Mouse (Mus musculus): ENCODE measurements at regions not wholly inside any gene's neighbourhood (a gene's known extent, or its start where the extent isn't known, plus 50 kb on each side); places are given as distances from the start of the nearest gene placed in this dataset.

GRCm38 (mm10) chr9:43934012-43934690 lies 109.0 kb upstream of the Thy1 start:
- Histone ChIP-seq H3K27ac (ENCODE audit: low read depth, low read length) (no peak overlapping the region), H3K9ac (ENCODE audit: low read length) (no peak overlapping the region), H3K4me2 (ENCODE audit: low read depth, low read length, severe bottlenecking) (no peak overlapping the region), H3K27me3 (ENCODE audit: control insufficient read depth, insufficient read depth, low read length) (peaks cover 4% of the 10 kb centered on the region; the same call in 1 of the 2 replicates), H3K36me3 (ENCODE audit: control insufficient read depth, insufficient read depth, low read length) (no peaks in the 10 kb centered on the region), H3K9me3 (ENCODE audit: control insufficient read depth, low read length) (no peaks in the 10 kb centered on the region), H3K4me3 (ENCODE audit: low read depth, low read length) (no peak overlapping the region), H3K4me1 (replicated peaks; ENCODE audit: control insufficient read depth, insufficient read depth, low read length) (peaks cover 25% of the 10 kb centered on the region)
- 23% methylated on average over 18 of the region's 18 CpGs for WGBS
- DNase-seq (ENCODE audit: low spot score) (no peak), ATAC-seq (replicated peaks; ENCODE audit: low FRiP score) (peak; percentile 25)

DNA sequence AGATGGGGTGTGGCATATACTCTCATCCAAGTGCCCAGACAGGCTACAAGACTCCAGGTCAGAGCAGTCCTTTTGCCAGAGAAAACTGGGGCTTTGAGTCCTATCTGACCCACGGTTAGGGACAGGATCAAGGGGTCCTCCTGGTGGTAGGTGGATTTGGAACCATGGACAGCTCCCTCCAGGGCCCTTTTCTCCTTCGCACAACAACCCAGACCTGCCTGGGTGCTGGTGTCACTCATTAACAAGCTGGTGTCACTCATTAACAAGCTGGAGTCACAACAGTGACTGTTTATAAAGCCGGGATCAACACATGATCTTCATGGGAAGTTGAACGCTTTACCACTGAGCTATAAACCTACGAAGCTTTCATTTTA lies 108.5 kb upstream of the Thy1 start:
- Histone ChIP-seq H3K9me3 (ENCODE audit: control insufficient read depth, low read length) (no peaks in the 10 kb centered on the region), H3K27me3 (ENCODE audit: control insufficient read depth, insufficient read depth, low read length) (peaks cover 4% of the 10 kb centered on the region; the same call in 1 of the 2 replicates), H3K36me3 (ENCODE audit: control insufficient read depth, insufficient read depth, low read length) (no peaks in the 10 kb centered on the region), H3K9ac (ENCODE audit: low read length) (no peak overlapping the region), H3K4me1 (replicated peaks; ENCODE audit: control insufficient read depth, insufficient read depth, low read length) (peaks cover 24% of the 10 kb centered on the region), H3K4me2 (ENCODE audit: low read depth, low read length, severe bottlenecking) (no peak overlapping the region), H3K4me3 (ENCODE audit: low read depth, low read length) (no peak overlapping the region), H3K27ac (ENCODE audit: low read depth, low read length) (no peak overlapping the region)
- DNase-seq (ENCODE audit: low spot score) (no peak), ATAC-seq (replicated peaks; ENCODE audit: low FRiP score) (no peak)
- 23% methylated on average over 5 of the region's 5 CpGs for whole genome bisulfite sequencing

DNA sequence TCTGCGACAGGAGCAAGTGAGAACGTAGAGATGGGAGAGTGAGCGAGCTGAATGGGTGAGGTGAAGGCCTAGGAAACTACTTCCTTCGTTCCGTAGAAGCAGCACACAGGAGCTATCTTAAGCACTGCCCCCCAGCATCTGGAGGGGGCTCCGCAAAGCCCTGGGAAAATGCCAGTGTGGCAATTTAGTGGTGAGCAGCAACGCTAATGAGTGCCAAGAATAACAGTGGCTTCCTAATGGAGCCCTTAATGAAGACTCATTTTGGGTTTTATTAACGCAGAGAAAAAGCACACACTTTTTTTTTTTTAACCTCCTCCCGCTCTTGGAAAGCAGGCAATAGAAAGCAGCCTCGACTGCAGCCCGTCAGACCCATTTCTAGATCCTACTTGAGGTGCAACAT lies 103.8 kb upstream of the Thy1 start:
- ATAC-seq (replicated peaks; ENCODE audit: low FRiP score) = no peak
- no peak overlapping the region for H3K4me2 ChIP-seq (ENCODE audit: low read depth, low read length, severe bottlenecking)
- no peaks in the 10 kb centered on the region for H3K36me3 ChIP-seq (ENCODE audit: control insufficient read depth, insufficient read depth, low read length)
- 63% methylated on average over 11 of the region's 11 CpGs for WGBS
- H3K27ac ChIP-seq (ENCODE audit: low read depth, low read length) = no peak overlapping the region
- H3K4me3 ChIP-seq (ENCODE audit: low read depth, low read length) = no peak overlapping the region
- H3K4me1 ChIP-seq (replicated peaks; ENCODE audit: control insufficient read depth, insufficient read depth, low read length) = peaks cover 8% of the 10 kb centered on the region; the same call in 1 of the 2 replicates
- no peaks in the 10 kb centered on the region for H3K9me3 ChIP-seq (ENCODE audit: control insufficient read depth, low read length)
- peaks cover 2% of the 10 kb centered on the region; the same call in 1 of the 2 replicates for H3K27me3 ChIP-seq (ENCODE audit: control insufficient read depth, insufficient read depth, low read length)
- DNase-seq (ENCODE audit: low spot score) = no peak
- no peak overlapping the region for H3K9ac ChIP-seq (ENCODE audit: low read length)

- H3K27me3 ChIP-seq (ENCODE audit: control insufficient read depth, insufficient read depth, low read length) = no peaks in the 10 kb centered on the region; the same call in 1 of the 2 replicates
- H3K27ac ChIP-seq (ENCODE audit: low read depth, low read length) = no peak overlapping the region
- H3K9me3 ChIP-seq (ENCODE audit: control insufficient read depth, low read length) = no peaks in the 10 kb centered on the region
- 88% methylated on average over 5 of the region's 5 CpGs for WGBS
- no peak for ATAC-seq (replicated peaks; ENCODE audit: low FRiP score)
- no peaks in the 10 kb centered on the region for H3K36me3 ChIP-seq (ENCODE audit: control insufficient read depth, insufficient read depth, low read length)
- H3K4me3 ChIP-seq (ENCODE audit: low read depth, low read length) = no peak overlapping the region
- H3K9ac ChIP-seq (ENCODE audit: low read length) = no peak overlapping the region
- H3K4me1 ChIP-seq (replicated peaks; ENCODE audit: control insufficient read depth, insufficient read depth, low read length) = 0 out of 2 replicates have a peak, but pooled peaks cover 4% of the 10 kb centered on the region
- no peak for DNase-seq (ENCODE audit: low spot score)
- H3K4me2 ChIP-seq (ENCODE audit: low read depth, low read length, severe bottlenecking) = no peak overlapping the region
These were observed 101.0 kb upstream of the Thy1 start for GRCm38 (mm10) chr9:43942147-43942546.

DNA sequence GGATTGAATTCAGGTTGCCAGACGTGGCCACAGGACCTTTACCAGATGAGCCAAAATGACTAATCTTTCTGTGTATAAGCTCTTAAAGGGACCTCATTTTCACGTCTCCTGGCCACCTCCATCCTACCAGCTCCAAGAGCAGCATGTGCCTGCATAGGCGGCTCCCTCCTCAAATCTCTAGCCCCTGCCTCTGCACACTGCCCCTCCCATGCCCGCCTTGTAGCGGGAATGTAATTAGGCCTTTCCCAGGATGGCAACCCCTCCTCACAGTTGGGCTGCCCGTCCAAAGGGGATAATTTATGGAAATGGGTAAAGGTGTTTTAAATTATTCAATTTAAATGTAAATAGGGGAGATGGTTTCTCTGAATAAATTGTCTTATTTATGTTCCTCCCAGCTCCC lies 99.7 kb upstream of the Thy1 start:
- H3K27ac ChIP-seq (ENCODE audit: low read depth, low read length) = no peak overlapping the region
- no peak overlapping the region for H3K4me3 ChIP-seq (ENCODE audit: low read depth, low read length)
- DNase-seq (ENCODE audit: low spot score) (no peak), ATAC-seq (replicated peaks; ENCODE audit: low FRiP score) (no peak)
- H3K9me3 ChIP-seq (ENCODE audit: control insufficient read depth, low read length) = no peaks in the 10 kb centered on the region
- H3K36me3 ChIP-seq (ENCODE audit: control insufficient read depth, insufficient read depth, low read length) = no peaks in the 10 kb centered on the region
- no peak overlapping the region for H3K4me2 ChIP-seq (ENCODE audit: low read depth, low read length, severe bottlenecking)
- 0 out of 2 replicates have a peak, but pooled peaks cover 4% of the 10 kb centered on the region for H3K4me1 ChIP-seq (replicated peaks; ENCODE audit: control insufficient read depth, insufficient read depth, low read length)
- H3K9ac ChIP-seq (ENCODE audit: low read length) = no peak overlapping the region; the same call in 1 of the 2 replicates
- 26% methylated on average over 6 of the region's 6 CpGs for WGBS
- no peaks in the 10 kb centered on the region; the same call in 1 of the 2 replicates for H3K27me3 ChIP-seq (ENCODE audit: control insufficient read depth, insufficient read depth, low read length)

- no peaks in the 10 kb centered on the region; the same call in 1 of the 2 replicates for H3K27me3 ChIP-seq (ENCODE audit: control insufficient read depth, insufficient read depth, low read length)
- H3K4me1 ChIP-seq (replicated peaks; ENCODE audit: control insufficient read depth, insufficient read depth, low read length) = no peaks in the 10 kb centered on the region
- DNase-seq (ENCODE audit: low spot score) = no peak
- H3K36me3 ChIP-seq (ENCODE audit: control insufficient read depth, insufficient read depth, low read length) = no peaks in the 10 kb centered on the region
- no peak for ATAC-seq (replicated peaks; ENCODE audit: low FRiP score)
- no peak overlapping the region for H3K4me2 ChIP-seq (ENCODE audit: low read depth, low read length, severe bottlenecking)
- H3K4me3 ChIP-seq (ENCODE audit: low read depth, low read length) = no peak overlapping the region
- WGBS = 81% methylated on average over 13 of the region's 13 CpGs
- no peak overlapping the region for H3K9ac ChIP-seq (ENCODE audit: low read length)
- no peak overlapping the region for H3K27ac ChIP-seq (ENCODE audit: low read depth, low read length)
- no peaks in the 10 kb centered on the region for H3K9me3 ChIP-seq (ENCODE audit: control insufficient read depth, low read length)
These were observed 98.1 kb upstream of the Thy1 start for GRCm38 (mm10) chr9:43944816-43945741.

DNA sequence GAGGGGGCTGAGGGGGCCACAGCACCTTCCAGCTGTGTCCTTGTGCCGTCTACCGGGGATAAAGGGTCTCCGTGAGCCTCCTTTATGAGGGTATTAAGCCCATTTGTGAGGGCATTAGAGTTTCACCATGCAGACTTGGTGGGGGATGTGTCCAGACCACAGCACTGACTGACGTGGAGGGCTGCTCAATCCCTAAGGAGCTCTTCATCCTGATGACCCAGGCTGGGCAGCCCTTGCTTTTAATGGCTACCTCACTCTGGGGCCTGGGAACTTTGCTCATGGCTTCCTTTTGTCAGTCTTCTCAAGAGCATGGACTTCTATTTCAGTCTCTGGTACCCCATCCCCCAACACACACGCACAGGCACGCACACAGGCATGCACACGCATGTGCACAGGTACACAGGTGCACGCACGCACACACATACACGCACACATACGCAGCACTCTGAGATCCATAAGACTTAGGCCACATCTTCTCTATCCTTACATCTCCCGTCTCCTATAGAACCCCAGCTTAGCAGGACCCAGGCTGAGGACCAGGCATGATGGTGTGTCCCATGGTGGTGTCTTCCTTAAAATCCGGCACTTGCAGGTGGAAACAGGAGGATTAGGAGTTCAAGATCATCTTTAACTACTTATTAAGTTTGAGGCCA lies 97.1 kb upstream of the Thy1 start:
- Histone ChIP-seq H3K4me3 (ENCODE audit: low read depth, low read length) (no peak overlapping the region), H3K9ac (ENCODE audit: low read length) (no peak overlapping the region), H3K9me3 (ENCODE audit: control insufficient read depth, low read length) (no peaks in the 10 kb centered on the region), H3K36me3 (ENCODE audit: control insufficient read depth, insufficient read depth, low read length) (no peaks in the 10 kb centered on the region), H3K27ac (ENCODE audit: low read depth, low read length) (no peak overlapping the region), H3K27me3 (ENCODE audit: control insufficient read depth, insufficient read depth, low read length) (no peaks in the 10 kb centered on the region), H3K4me2 (ENCODE audit: low read depth, low read length, severe bottlenecking) (no peak overlapping the region), H3K4me1 (replicated peaks; ENCODE audit: control insufficient read depth, insufficient read depth, low read length) (no peaks in the 10 kb centered on the region)
- WGBS = 73% methylated on average over 13 of the region's 13 CpGs
- DNase-seq (ENCODE audit: low spot score) = no peak
- no peak for ATAC-seq (replicated peaks; ENCODE audit: low FRiP score)

DNA sequence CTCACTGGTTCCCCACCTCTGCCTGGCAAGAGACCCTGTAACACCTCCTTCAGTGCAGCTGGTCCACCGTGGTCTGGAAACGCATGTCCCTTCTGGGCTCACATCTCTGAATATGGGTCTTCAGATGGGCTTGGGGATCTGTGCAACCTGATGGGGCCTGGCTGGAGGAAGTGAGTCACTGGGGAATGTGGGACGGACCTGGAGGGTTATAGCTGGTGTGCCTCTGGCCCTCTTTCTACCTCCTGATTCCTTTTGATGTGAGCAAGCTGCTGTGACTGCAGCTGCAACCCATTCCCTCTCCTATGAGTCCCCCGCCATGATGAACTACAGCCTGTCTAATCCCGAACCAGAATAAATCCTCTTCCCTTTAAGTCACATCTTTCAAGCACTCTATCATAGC lies 96.1 kb upstream of the Thy1 start:
- Histone ChIP-seq H3K4me2 (ENCODE audit: low read depth, low read length, severe bottlenecking) (no peak overlapping the region), H3K9ac (ENCODE audit: low read length) (no peak overlapping the region), H3K27ac (ENCODE audit: low read depth, low read length) (no peak overlapping the region), H3K27me3 (ENCODE audit: control insufficient read depth, insufficient read depth, low read length) (no peaks in the 10 kb centered on the region), H3K4me3 (ENCODE audit: low read depth, low read length) (no peak overlapping the region), H3K9me3 (ENCODE audit: control insufficient read depth, low read length) (no peaks in the 10 kb centered on the region), H3K4me1 (replicated peaks; ENCODE audit: control insufficient read depth, insufficient read depth, low read length) (no peaks in the 10 kb centered on the region), H3K36me3 (ENCODE audit: control insufficient read depth, insufficient read depth, low read length) (no peaks in the 10 kb centered on the region)
- ATAC-seq (replicated peaks; ENCODE audit: low FRiP score) (no peak), DNase-seq (ENCODE audit: low spot score) (no peak)
- WGBS = 74% methylated on average over 5 of the region's 5 CpGs

Data from forebrain, embryonic 11.5 days (tissue).